Mouse (Mus musculus) cerebellum, adult (tissue): Measurements from ENCODE around the gene Trmt10a.

ENCODE experiments used
- ATAC-seq: cut with Nextera tagmentation; 2 replicates; pipeline ENCODE4 v1.9.2; 2017; ENCODE audit warnings: mild to moderate bottlenecking, moderate library complexity, mixed read lengths; ENCODE audit not compliant: insufficient number of reproducible peaks, low FRiP score, low TSS enrichment

The Trmt10a gene

DNA sequence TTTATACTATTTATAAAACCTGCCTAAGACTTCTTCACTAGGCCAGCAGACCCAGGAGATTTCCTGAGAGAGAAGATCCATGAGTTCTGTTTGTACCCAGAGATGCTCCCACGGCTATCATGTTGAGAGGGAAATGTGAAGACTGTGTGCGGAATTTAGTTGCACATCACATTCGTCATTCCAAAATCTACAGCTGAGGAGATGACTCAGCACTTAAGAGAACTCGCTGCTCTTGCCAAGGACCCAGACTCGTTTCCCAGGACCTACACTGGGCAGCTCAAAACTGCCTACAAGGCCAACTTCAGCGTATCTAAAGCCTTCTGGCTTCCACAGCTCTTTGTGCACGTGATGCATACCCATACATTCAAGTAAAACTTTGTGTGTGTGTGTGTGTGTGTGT is 49.0 kb downstream of the Trmt10a start:
- no peak for ATAC-seq

DNA sequence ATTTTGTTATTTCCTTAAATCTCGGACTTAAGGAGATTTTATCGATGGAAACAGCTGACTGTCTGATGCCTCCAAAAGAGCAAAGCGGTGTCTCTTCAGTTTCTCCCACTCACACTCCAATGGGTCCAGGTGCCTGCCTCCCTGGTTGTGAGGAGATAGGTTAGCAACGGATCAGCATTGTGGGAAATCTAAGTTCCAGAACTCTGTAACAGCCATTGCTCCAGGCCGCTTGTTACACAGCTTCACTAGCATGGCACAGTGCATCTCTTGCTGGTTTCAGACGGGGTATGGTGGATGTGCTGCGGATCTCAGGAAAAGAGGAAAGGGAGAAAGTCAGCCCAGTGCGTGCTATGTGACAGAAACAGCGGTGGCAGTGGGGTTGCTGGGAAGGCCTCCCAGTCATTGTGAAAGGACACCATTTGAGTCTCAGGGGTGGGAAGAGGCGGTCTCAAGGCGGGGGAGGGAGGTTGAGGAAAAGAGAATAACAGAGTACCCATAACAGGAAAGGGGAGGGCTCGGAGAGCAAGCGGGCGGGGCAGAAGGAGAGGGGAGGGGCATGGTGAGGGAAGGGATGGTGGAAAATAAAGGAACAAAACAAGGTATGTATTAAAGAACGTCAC is 50.5 kb downstream of the Trmt10a start, which contains the start of gene 4930579F01Rik:
TSS of gene 4930579F01Rik (minus strand) at position 143 of the 620 bp plus-strand sequence.
- no peak for ATAC-seq

DNA sequence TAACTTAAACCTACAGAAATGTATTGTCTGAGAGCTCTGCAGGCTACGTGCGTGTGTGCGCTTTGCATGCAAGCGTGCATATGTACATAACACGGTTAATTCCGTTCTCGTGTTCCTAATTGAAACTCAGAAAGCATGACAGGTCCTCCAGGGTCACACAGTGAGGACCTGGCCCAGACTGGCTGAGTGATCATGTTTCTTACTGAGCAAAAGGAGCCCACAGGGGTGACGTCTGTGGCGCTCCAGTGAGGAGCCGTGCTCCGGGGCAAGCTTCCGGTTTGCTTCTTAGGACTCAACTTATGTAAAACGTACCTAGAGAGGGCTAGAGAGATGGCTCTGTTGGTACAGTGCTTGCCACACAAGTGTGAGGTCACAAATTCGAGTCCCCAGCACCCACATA is 53.8 kb downstream of the Trmt10a start:
- ATAC-seq = no peak

DNA sequence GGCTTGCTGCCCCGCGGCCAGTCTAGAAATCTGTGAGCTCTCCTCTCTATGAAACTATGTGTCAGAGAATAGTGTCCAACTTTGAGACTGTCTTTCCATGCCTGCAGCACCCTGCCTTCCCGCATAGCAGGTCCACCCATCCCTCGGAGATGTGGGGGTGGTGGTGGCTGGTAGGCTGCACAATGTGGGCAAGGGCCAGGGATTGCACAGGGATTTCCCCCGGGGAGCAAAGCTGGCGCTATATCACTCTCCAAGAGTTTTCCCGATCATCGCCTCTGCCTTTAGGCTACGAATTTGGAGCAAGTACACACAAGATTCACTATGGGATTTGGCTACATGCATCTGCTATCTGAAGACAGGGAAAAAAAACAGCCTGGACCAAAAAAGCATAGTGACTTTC is 54.3 kb downstream of the Trmt10a start:
- peak; percentile 36; the same call in 1 of the 2 replicates for ATAC-seq

DNA sequence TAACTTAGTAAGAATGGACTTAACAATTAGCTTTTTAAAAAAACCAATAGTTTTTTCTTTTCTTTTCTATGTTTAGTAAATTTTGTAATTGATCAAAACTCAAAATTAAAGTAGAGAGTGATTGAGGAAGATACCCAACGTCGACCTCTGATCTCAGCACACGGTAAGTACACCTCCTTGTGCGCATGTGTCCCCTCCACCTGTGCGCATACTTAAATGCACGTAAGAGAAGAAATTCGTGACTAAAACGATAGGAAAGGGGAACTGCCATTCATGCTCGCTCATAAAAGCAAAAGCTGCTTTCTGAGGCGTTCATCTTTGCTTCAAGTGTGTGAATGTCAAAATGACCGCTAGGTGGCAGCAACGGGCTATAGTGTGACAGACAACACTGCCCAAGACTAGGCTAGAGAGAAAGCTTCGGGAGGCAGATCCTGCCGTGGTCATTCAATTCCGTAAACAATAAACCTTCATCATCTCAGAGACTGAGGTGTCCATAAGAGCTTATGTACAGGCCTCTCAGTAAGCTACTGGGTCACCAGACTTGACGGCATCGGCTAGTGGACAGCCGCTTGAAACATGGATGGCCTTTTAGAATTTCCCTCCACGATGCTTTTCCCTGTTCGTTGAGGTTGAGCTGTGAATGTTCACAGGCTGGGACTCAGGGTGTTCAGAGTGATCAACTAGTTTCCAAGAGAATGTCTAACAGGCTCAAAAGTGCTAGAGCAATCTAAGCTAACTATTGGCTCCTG is 54.9 kb downstream of the Trmt10a start:
- ATAC-seq = peak; percentile 92

DNA sequence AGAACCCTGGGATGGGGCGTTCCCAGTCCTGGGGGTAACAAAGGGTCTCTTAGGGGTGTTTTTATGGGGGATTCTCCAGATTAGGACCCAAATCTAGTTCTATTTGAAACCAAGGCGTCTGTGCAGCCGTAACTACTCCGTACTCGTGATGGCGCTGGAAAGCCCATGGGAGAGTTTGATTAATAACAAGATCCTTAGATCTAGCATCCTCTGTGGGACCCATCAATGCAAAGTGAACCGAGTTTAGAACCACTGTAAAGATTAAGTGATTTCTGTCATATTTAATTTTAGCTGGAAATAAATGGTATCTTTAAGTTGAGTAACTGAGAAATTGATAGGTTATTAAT is 55.4 kb downstream of the Trmt10a start:
- no peak for ATAC-seq

DNA sequence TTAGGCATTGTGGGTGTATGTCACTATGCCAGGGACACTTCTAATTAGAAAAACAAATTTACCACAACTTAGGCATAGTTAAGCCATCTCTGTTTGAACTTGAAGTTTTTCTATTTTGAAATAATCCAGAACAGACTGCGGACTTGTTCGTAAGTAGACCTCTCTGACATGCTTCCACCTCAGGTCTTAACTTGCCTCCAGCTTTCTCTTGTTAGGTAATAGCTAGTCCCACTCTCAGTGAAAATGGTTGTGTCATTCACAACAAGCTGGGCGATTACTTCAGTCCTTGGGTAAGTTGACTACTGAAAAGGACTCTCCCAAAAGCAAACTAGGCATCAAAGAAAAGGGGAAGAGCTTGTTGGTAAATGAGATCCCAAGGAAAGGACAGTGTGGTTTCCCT is 65.6 kb downstream of the Trmt10a start:
- no peak for ATAC-seq
